Mouse (Mus musculus): Measurements from ENCODE around the gene Spic.

Gene Spic

DNA sequence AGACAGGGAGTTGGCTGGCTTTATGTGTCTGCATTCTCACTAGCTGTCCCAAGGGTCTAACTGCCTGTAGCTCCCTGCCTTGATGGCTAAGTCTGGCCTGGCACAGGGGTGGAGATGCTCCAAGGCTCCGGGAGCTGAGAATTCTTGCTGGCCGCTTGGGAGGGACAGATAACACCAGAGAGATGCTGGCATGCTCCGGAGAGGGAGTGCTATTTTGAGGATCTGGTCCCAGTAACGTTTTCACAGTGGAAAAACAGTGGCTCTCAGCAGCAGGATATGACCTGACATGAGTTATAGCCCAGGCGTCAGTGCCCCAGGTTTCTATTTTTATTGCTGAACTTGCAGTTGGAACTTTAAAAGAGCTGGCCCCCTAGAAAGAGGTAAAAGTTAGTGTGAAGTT is 39.4 kb downstream of the Spic start:
- CTCF ChIA-PET: no interaction called here

DNA sequence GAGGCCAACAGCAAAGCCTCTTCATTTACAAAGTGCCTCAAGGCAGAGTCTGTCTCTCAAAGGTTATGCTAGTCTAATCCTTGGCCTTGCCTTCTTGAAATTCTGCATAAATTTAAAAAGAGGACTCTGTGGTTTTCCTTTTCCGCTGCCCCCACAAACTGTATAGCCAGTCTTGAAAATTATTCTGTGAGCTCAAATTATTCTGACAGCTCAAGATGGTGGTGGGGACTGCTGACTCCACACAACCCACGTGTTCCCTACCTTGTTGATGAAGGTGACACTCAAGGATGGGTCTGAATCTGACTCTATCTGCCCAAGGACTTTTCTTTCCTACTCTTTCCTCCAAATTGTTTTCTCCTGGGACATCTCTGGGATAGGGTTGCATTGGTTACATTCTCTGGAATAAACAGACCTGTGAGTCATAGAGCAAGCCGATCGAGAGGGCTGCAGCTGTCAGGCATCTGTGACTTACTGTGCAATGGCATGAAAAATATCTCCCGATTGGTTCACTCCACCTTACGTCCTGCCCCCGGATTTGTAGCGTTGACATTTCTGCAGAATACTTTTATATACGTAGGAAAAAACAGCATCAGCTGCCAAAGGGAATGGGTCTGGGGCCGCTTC is 53.4 kb downstream of the Spic start:
- CTCF ChIA-PET: no interaction called here

DNA sequence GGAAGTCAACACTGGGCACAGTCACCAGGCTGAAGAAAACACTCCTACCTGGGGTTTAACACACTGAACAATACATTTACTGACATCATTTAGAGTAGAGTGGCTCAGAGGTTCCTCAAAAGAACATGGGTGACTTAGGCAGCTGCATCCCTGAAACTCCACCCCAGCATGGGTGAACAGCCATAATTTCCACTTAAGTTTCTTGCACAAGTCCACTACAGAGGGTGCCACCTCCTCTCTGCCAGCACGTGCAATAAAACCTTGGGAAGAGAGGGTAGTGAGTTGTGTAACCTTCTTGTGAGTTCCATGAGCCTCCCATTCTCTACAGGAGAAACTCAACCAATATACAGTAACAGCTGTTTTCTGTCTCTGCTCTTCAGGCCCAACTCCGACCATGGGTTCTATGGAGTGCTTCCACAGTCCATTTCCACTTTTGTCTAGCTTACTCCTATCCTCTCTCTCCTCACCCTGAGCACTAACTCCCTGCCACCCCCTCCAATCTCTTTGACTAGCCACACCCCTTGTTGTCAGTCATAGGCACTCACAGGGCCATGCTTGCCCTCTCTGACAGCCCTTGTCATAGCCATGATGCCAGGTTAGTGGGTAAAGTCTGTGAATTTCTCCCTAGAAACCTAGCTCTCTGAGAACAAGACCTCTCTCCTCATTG is 54.0 kb downstream of the Spic start:
- CTCF ChIA-PET: no interaction called here

DNA sequence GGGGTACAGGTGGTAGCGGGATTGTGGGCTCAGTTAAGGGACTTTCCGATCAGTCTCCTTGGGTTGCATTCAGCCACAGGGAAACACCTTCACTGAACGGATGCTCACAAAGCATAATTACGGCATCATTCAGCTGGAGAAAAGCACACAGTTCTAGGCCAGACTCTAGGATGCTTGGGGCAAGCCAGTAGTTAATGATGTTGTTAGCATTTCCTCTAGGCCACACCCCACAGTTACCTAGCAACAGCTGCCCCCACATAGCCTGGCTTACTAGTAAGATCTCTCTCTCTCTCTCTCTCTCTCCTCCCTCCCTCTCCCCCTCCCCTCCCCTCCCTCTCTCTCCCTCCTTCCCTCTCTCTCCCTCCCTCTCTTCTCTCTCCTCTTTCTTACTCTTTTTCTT is 57.8 kb downstream of the Spic start:
- CTCF ChIA-PET: no interaction called here

DNA sequence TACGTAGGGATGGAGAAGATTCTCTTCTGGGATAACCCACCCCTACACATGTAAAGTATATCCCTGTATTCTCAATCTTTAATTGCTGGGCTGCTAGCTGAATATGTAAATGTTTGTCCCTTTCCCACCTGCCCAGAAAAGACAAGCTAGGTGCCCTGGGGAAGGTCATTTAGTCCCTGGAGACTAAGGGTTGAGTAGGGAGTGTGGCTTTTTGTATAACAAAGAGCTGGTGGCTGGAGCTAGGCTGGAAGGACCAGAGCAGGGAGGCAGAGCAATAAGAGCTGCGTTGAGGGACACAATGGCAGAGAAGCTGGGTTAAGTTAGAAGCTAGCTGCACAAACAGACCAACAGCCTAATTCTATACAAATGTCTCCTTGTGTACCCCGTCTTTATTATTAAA is 58.6 kb downstream of the Spic start:
- CTCF ChIA-PET: interaction anchor here (0.6 kb wide), 1 partner anchor 60 kb away, joined by 3 read pairs; no protein-coding TSS in a partner anchor
